Mouse (Mus musculus) lung, adult 2 months (tissue): Measurements from ENCODE around the gene Cask.

Experiments used
- CTCF ChIP-seq: fragments of 200-500 bp; IDR thresholded peaks from 2 replicates; pipeline ENCODE4 v1.5.1; 2011; ENCODE audit warnings: mild to moderate bottlenecking, low read length, control low read depth; ENCODE audit not compliant: insufficient read depth
- POLR2A ChIP-seq: fragments of 200-500 bp; IDR thresholded peaks from 2 replicates; pipeline ENCODE4 v1.6.1; 2011; ENCODE audit warnings: low read depth, mild to moderate bottlenecking, control low read depth, low read length, borderline replicate concordance; ENCODE audit errors: extremely low read depth

GRCm38 (mm10) chrX:13638894-13639293 lies 212.3 kb downstream of the Cask start:
- TF ChIP-seq CTCF (no peak), POLR2A (no peak)
